Mouse (Mus musculus): Measurements from ENCODE around the gene Dclk1. TPM values are rescaled to one million over a fixed set of nuclear protein-coding genes. Genes with fewer than 3 reads are reported as not detected.

Dclk1 gene
- polyA plus RNA-seq, 2 experiments from 2014 or later: 0.12 to 0.87 TPM

DNA sequence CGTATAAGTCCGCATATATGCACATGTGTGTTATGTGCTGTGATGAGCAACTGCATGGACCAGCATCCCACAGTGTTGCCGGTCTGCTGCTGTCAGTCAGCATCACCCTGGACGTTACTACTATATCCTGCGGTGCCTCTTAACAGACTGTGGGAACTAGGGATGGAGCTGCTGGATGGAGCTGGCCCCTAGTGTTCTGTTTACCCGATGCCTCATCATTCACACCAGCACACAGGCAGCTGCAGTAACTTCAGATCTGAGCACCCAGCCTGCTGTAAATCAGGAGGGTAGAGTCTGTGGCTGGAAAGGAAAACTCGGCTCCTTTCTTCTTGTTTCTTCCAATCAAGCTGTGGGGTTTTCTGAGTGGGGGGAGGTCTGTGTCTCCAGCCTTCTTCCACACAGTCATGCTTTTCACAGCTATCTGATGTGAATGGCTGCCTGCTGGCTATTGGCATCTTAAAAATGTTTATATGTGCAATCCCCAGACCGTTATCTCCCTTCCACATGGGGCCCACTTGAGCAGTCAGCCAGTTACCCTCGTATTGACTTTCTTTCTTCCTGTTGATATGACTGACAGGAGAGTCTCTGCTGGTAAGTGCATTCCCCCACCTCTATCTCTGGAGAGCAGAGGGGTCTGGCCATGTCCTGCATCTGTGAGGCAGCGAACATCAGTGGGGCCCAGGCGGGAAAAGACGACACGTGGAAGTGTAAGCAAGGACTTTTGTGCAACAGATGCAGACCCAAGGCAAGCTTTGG, 301.9 kb downstream of the Dclk1 start:
- no peak for ATAC-seq

DNA sequence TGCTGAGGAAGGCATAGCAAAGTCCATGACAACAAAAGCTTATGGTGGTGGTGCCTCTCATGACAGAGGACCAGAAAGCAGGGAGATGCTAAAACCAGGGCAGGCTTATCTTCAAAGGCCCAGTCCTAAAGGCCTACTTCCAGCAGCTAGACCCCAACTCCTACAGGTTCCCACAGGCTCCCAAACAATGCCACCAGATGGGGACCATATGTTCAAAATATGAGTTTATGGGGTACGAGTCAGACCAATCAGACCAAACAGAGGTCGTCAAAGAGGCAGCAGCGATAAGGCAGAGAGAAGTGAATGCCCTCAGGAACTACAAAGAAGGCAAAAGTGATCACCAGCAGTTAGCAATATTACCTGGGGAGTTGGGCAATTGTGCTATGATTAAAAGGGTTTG, 303.1 kb downstream of the Dclk1 start:
- ATAC-seq: no peak

DNA sequence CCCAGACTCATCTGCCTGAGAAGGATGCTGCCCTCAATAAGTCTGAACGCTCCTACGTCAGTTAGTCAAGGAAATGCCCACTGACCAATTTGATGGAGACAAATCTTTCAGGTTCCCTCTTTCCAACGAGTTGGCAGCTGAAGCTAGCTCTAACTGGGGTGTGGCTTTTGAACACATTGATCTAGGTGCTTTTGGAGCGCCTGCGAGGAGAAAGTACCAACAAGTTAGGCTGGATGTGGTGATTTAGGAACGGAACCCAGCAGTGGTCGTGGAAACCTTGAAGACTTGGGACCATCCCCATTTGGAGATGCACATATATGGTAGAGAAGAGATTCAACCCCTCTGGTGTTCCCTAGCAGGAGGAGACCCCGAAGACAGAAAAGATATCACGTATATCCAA, 303.8 kb downstream of the Dclk1 start:
- ATAC-seq: no peak

DNA sequence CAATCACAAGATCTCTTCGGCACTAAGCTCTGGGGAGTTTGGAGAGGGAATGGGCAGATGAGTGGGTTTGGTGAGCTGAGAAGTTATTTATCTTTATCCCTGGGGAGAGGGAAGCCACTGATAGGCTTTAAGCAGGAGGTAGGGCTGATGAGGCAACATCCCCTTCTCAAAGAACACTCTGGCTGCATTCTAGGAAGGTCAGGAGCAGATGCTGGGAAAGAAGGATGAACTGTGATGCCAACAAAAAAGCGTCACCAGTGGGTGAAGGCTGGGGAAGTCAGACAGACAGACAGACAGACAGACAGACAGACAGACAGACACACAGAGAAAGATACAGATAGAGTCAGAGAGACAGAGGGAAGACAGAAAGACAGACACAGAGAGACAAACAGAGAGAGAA, 304.9 kb downstream of the Dclk1 start:
- ATAC-seq: no peak

DNA sequence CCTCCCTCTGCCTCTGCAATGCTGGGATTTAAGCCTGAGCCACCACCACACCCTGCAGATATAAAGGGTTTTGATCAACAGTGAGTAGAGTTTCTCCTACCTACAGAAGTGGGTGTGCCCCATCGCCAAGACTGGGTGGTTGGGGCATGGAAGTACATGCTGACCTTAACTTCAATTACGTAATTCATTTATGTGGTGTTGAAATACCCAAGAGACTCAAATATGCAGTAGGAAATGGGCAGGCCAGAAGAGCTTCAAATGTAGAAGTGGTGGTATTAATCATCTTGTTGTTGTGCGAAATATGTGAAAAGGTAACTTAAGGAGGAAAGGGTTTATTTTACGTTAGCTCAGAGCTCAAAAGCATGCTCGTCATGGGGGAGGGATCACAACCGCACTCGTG, 307.2 kb downstream of the Dclk1 start:
- ATAC-seq: no peak

DNA sequence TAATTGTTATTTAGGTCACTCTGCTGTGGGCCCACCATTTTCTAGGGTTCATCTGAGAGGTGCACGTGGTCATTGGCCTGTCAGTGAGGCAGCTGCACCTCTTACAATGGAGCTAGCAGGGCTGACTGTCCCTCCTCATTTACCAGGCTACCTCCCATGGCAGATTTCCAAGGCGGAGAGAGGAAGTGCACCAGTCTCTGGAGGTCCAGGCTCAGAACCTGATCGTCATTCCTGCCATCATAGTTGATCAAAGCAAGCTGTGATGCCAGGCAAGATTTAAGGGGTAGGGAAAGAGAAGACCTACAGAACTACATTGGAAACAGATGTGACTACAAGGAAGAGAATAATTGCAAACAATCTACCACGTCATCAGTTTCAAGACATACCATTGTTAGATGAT, 308.8 kb downstream of the Dclk1 start:
- no peak for ATAC-seq

DNA sequence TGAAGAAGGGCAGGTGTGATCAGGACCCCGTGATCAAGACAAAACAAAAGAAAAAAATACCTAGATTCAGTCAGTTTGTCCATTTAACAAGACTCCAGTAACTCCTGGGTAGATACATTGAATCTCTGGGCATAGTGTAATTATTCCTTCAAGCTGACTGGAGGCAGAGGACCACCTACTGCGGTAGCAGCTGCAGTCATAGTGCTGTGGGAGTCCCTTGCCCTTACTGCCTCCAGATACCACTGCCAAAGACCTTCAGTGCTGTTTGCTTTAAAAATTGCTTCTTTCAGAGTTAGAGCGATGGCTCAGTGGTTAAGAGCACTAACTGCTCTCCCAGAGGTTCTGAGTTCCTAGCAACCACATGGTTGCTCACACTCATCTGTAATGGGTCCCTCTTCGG, 309.7 kb downstream of the Dclk1 start:
- ATAC-seq: no peak

DNA sequence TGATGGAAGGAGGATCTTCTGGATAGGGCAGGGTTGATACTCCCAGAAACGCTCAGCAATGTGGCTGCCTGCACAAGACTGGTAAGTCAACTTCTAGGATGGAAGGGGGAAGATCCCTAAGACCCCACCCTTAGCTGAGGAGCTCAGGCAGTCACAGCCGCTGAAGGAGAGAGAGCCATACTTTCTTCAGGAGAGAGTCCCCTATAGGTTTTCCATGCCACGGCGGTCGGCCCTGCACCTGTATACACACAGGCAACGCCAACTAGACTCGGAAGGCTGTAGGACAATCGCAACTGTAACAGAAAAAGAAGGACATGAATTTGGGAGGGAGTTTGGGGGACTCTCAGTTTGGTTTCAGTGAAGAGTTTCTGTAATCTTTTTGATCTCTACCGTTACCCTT, 310.9 kb downstream of the Dclk1 start:
- no peak for ATAC-seq

DNA sequence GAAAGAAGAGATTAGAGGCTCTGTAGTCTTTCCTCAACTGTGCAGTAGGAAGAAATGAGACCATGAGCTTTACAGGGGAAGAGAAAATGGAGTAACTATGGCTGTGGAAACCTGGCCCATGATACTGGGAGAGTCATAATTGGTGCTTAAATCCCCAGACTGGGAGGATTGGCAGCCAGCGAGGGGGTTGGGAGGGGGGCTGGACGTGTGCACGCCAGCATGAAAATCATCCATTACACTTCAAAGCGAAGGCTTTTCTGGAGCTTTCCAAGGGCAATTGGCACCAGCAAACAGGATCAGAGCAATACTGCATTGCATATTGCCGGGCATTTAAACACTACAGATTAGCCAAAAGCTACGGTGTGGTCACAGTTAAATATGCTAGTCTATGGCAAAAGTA, 313.7 kb downstream of the Dclk1 start:
- no peak for ATAC-seq

DNA sequence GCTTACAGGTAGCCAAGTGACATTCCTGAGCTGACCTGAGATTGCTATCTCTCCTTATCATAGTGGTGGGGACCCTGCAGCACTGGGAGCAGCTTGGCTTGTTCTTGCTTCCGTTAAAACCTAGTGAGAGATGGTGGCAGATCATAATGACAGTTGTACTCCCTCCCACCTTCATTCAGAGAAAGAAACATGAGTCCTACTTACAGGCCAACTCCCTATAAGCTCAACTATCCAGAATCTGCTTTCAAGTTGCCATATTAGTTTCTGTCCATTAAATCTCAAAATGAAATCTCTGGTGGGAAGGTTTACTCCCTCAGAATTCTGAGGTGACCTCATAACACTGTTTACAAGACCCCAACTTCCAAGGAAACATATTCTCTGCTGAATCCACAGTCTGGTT, 316.4 kb downstream of the Dclk1 start:
- ATAC-seq: no peak

DNA sequence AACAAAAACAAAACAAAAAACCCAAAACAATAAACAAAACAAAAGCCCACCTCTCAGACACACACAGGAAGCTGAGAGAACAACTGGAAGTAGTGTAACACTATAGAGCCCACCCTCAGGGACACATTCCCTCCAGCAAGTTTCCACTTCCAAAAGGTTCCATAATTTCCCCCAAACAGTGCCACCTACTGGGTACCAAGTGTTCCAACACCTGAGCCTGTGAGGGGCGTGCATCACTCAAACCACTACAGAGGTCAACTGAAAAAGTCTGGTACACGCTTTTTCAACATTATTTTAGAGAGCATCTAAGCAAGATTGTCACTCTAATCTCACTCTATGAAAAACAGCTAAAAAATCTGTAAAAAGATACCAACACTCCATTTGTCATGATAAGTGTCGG, 325.3 kb downstream of the Dclk1 start:
- ATAC-seq: no peak

DNA sequence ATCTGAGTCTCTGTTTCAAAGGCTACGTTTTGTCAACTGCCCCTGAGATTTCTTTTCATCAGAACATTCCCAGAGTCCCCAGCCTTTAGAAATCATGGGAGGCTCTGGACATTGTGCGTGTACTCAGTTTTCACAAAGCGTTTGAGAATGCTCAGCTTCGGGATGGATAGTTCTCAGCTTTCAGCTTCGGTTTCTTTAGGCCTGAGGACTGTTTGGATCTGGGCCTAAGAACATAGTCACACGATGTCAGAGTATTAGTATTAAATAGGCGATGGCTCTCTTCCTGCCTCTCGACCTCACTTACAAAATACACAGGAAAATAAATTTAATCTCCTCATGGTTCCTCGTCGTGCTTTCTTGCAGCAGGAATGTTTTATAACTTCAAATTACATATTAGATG, 327.4 kb downstream of the Dclk1 start:
- no peak for ATAC-seq

DNA sequence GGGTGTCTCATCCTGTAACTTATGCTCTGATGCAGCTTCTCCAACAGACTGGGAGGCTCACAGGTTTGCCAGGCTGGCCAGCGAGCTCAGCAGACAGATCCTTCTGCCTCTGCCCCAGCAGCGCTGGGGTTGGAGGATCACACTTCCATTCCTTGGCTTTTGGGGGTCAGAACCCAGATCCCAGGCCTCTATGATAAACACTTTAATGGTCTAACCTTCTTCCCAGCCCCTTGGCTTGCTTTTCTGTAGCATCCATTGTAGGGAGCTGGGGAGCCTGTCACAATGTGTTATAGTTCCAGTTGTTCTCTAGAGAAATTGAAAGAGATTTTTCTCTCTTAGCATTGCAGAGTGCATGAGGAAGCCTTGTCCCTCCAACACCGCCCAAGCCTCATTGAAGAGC, 328.9 kb downstream of the Dclk1 start:
- ATAC-seq: no peak

DNA sequence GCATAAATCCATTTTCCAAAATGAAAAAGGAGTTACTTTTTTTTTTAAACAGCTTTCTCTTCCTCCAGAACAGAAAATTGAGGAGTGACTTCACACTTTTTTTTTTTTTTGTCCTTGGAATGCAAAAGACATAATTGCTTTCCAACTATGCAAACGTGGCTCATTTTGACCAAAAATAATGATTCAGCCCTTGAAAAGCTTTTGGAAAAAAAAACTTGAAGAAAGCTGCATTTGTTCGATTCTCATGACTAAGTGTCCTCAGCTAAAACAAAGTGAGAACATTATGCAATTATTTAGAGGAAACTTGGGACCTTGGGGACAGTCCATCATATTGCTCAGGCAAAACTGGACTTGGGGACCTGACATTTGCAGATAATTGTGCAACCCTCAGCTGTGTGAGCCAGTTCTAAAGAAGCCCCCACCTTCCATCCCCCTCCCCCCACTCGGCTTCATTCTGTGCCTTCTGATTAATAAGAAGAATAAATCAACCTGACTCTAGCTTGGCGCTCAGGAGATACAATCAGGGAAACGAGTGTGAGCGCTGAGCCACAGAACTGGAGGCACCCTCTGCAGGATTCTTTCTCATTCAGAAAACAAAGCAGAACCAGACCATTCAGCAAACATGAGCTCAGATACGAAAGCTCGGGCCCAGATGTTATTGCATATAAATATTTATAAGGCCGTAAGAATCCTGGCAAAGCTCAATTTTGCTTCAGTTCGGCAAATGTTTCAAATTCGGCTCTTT, 329.6 kb downstream of the Dclk1 start:
- no peak for ATAC-seq

DNA sequence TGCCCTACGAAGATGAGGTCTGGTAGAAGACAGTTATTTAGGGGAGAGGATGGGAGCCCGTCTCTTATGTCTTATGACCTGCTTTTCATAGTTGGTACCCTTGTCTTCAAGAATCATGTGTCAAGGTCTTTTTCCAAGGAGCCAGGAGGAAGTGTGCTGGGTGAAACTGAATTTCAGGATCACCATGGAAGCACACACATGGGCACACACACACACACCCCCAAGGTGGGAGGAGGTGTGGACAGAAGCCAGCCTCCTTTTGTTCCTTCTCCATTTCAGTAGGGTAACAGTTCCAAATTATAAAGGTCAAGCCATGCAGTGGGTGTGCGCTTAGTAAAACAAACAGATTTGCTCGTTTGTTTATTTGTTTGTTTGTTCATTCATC, 330.1 kb downstream of the Dclk1 start:
- no peak for ATAC-seq

DNA sequence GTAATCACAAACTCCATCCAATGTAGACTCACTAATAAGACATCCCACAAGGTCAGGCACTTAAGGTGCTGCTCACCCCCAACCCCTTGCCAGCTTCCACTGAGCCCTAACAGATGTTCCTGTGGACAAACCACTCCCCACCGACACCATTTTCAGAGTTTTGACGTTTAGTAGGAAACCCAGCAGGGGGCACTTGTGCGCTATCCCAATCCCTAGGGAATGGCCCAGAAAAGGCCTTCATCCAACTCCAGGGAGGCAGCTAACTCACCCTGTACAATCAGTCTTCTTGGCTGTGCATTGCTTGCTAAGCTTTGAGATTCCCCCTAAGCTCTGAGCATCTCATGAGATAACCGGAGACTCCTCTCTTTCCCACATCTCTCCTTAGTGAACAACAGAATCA, 331.8 kb downstream of the Dclk1 start:
- ATAC-seq: no peak

DNA sequence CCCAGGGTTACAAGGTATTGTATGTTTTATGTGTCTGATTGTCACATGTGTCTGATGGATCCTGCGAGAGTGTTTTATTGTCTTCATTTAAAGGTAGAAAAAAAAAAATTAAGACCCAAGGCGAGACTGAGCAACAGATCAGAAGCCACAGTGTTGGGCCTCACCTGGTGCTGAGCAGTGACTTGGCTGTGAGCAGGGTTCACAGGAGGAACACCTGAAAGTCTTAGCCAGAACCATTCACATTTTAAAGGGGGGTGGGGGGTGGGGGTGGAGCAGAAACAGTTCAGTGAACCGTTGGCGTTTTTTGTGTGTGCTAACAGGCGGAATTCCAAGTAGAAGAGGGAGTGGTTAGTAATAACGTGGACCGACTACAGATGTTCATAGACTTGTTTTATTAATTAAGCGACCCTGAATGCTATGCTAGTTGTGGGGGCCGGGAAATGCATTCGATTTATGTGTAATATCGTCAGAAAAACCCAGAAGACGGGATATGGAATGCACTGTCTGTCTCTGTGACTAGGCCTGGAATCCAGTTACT, 345.3 kb downstream of the Dclk1 start:
- ATAC-seq: no peak

DNA sequence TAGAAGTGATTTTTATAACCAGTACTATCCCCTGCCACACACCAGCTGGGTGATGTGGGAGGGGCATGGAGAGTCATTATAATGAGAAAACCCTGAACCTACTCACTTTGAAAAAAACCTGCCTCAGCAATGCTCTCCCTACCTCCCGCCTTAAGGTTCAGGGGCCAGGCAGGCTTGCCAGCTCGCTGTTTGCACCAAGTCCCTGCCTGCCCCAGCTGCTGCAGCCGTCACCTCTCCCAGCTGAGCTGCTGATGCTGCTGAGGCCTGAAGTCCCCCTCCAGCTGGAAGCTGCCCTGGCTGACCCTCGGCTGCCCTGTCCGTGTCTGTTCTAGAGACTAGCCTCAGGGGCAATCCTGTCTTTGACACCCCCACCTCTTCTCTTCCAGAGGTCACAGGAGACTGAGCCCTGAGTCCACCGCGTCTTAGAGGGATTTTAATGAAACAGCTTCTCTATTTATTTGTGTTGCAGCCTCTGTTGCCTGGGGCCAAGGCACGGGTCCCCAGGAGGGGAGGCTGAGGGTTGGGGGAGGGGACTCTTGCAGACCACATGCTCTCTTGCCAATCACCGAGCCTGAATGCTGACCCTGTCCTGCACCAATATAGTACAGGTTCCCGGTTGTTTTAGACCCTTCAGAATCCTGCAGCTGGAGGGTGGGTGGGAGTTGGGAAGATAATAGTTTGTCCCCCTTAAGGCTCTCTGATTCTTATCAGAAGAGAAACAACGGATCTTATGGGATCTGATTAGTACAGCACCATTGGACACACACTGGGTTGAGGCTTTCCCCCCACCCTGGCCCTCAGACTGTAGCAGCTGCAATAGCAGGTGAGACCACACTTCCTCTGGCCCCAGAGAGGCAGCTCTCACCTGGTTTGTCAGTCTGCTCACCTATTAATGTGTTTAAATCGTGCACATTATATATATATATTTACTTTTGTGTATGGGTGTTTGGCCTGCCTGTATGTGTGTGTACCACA, 346.1 kb downstream of the Dclk1 start:
- ATAC-seq: no peak

Other genes starting within 250 kb of the Dclk1 start
- gene Ccna1, start 186.9 kb upstream of the Dclk1 start, polyA plus RNA-seq (2017; shearing (Covaris generic)): not detected
- gene Spg20, start 130.3 kb upstream of the Dclk1 start, polyA plus RNA-seq (2017; shearing (Covaris generic)): 10 to 100 TPM; 15.8 to 18.6 TPM
- not detected for gene Ccdc169, start 105.0 kb upstream of the Dclk1 start, polyA plus RNA-seq (2017; shearing (Covaris generic))
- not detected for gene Sohlh2, start 60.3 kb upstream of the Dclk1 start, polyA plus RNA-seq (2017; shearing (Covaris generic))
- not detected for gene Gm21954, start 229.8 kb downstream of the Dclk1 start, polyA plus RNA-seq (2017; shearing (Covaris generic))

Measured in activated CD4-positive, CD25-positive, alpha-beta regulatory T cell, adult 4 months (primary cell).